Mouse (Mus musculus): ENCODE data around the gene St3gal4. TPM values are rescaled to one million over a fixed set of nuclear protein-coding genes. Genes with fewer than 3 reads are reported as not detected.

Gene St3gal4
- polyA plus RNA-seq, 1 experiment = 5.1 TPM

DNA sequence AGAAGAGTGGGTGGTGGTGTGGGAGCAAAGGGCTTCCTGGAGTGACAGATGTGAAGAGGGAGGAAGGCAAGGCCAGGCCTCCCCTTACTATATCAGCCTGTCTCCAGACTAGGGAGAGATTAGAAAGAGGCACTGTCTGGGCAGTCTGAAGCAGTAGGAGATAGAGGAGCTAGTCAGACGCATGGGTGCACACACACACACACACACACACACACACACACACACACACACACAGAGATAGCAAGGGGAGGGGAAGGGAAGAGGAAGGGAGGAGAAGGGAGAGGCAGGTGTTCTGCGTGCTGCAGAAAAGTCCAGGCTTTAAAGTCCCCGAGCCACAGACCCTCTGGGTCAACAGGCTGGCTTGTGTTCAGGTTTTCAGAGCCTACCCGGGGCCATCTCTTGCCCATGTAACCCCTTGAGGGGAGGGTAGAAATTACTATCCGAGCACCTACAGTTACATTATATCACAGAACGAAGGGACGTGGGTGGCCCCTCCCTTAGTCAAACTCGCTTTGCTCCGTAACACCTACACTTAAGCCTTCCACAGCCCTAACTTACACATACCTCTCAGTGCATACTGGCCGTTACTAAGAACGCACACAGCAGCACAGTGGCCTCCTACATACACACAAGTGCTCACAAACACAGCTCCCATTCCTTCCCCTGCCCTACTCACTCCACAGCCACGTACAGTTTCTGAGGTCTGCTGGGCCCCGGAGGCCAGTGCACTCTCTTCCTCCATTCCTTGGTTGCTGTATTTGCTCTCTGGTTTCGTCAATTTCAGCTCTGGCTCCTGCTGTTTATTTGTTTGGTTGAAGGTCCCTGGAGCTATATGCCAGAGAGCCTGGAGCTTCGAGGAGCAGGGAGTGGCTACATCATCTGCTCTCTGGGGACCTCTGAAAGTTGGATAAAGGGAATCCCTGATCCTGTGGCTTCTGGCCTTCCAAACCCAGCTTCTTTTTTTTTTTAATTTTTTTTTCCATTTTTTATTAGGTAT lies 12.9 kb downstream of the St3gal4 start:
- DNase-seq (ENCODE audit: low spot score) = no peak

DNA sequence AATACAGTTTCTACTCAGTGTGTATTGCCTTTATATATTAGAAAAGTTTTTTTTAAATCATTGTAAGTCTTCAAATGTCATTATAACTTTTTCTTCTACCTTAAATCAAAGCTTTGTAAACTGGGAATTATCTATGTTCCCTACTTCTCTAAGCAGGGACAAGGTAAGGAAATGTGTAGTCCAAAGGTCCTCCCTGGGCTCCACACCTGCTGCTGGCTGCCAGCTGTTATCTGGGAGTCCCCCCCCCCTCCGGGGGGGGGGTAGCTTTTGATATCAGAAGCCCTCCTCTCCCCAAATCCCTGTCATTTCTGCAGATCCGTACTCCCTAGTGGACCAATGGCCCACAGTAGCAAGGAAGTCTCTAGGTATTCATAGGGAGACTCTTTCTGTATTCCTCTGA lies 13.6 kb downstream of the St3gal4 start:
- no peak for DNase-seq (ENCODE audit: low spot score)

DNA sequence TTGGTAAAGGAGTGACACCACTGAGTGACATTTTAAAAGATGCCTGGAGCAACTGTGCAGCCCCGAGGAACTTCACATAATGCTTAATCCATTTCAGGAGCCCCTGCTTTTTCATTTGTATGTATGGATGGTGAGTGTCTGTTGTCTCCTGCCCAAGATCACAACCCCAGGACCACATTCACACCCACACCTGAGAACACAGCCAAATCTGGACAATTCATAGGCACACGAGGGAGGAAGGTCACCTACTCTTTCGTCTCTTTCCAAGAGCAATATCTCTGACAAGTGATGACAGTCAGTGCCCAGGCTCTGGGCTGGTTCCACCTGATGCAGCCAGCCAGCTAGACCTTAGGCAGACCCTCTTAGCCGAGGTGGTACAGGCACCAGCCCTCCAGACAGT lies 14.4 kb downstream of the St3gal4 start:
- DNase-seq (ENCODE audit: low spot score) = no peak

DNA sequence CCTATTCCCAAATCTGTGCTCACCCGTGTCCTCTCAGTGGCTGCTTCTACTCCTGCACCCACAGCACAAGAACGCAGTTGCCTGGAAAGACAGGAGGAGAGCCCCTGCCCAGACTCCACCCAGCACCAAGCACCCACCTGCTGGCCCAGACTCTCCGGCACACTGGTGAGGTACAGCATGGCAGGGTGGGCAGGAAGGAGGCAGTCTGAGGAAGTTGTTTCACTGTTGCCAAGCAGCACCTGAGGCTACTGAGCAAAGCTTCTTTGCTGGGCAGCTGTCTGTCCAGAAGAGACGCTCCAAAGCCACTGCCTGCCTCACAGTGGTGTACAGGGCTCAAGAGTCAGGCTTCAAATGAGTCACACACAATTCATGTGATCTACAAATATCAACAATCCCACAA lies 20.3 kb downstream of the St3gal4 start:
- DNase-seq (ENCODE audit: low spot score) = no peak

DNA sequence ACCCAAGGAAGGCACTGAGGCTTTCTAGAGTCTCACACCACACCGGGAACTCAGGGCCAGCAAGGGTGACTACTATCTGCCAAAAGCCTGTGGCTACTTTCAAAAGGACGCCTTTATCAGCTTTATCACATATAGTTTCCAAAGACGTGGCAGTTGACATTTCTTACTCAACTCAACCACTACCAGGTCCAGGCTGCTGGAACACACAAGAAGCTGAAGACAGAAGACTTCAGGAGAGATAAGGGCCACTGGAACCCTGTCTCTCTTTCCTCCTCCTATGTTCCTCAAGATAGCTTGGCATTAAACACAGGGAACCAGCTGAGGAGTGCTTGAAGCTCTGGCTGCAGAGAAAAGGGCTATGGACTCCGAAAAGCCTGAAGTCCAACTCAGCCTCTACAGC lies 21.2 kb downstream of the St3gal4 start:
- no peak for DNase-seq (ENCODE audit: low spot score)

DNA sequence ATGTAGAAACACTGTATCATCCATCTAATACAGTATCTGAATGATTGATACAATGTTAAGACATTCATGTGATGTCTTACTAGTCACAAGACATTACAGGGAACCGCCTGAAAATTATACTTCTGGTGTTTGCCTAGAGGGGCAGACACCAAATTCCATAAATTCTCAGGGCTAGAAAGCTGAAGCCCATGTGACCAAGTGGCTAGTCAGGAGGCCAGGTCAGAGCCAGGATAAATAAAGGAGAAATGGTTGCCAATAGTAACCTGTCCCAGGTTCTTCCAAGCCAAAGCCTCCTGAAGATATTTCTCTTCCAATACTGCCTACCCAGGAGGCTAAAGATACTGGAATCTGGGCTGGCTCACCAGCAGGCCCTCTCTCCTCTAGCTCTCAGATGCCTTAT lies 23.3 kb downstream of the St3gal4 start:
- no peak for DNase-seq (ENCODE audit: low spot score)

DNA sequence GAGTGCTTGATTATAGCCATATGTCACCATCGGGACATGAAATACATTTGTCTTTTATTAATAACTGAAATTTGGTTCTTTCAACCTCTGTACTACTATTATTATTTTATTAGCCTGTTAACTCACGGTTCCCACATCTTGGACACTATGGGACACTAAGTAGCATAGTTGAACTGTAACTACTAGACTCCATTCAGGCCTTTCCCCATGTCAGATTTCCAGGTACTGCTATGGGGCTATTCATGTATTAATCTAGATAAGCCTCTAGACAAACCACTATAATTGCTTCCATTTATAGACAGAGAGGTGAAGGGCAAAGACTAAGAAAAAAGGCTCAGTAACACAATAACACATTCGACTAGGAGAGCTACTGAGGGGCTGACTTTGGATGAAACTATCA lies 25.7 kb downstream of the St3gal4 start:
- no peak for DNase-seq (ENCODE audit: low spot score)

DNA sequence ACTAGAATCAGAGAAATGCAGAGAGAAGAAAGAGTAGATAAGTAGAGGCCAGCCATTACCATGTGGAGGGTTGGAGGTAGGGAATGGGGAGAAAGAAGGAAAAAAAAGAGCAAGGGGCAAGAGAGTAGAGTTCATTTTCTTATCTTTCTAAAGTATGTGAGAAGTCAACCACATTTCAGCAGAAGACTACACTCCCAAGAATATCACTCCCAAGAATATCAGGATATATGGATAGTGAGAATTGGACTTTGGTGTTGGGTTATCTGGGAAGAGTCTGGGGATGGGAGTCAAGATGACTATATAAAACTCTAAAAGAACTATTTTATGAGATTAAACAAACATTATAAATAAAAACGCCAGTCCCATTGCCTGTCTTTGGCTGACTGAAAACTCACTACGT lies 26.2 kb downstream of the St3gal4 start:
- DNase-seq (ENCODE audit: low spot score) = no peak

DNA sequence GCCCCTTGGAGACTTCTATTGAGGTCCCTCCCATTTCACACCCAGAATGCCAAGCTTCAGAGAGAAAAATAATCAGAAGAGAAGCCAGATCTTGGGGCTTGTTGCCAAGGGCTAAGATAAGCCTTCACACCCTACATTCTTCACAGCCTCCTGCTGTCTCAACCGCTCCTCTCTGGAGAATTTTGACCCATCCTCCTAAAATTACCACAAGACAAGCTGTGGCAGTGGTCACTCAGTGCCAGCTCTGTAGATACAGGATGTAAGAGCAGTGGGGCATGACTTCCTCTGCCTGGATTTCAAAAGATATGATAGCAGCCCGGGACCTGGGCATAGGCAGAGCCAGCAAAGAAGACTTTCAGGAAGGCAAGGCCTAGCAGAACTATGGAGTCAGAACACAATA lies 57.6 kb downstream of the St3gal4 start:
- no peak for DNase-seq (ENCODE audit: low spot score)

DNA sequence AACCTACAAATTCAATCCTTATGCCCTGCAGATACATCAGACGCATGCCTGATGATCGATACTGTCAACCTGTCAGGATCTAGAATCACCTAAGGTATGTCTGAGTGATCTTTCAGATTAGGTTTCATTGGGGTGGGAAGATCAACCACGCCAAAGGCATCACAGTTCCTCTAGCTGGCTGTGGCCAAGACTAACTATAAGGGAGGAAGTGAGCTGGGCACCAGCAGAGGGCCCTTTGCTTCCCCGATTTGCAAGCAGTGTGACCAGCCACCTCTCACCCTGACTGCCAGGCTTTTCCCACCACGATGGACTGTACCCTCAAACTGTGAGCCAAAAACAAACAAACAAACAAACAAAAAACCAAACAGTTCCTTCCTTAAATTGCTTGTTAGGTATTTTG lies 59.2 kb downstream of the St3gal4 start:
- DNase-seq (ENCODE audit: low spot score) = no peak

DNA sequence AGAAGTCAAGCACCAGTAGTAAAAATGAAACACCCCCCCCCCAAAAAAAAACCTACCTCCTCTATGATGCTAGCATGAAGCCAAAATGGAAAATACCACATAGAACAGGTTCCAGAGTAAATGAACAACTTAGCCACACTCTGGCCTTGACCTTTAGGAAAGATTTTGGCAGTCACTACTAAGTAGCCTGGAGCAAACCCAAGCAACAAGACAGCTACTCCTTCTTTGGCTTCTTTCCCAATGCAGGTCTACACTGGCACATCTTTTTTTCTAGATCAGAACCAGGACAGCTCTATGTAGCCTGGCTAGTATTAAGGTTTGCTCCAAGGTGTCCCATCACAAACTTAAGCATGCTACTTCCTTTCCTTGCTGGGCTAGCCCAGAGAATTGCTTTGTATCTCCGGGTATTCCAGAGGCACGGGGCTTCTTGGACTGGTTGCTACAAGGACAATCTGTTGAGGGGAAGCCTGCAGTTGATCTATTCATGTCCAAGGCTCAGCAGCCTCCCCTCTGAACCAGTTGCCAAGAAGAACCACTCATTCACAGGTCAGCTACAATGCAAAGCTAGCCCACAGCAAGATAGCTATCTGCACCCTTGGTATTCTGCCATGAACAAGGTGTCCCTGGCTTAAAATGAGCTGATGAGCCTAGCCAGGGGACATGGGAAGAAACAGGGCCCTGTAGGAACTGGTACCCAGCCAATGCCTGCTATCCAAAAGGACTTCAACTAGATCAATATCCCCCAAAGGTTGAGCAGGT lies 60.3 kb downstream of the St3gal4 start:
- no peak for DNase-seq (ENCODE audit: low spot score)

DNA sequence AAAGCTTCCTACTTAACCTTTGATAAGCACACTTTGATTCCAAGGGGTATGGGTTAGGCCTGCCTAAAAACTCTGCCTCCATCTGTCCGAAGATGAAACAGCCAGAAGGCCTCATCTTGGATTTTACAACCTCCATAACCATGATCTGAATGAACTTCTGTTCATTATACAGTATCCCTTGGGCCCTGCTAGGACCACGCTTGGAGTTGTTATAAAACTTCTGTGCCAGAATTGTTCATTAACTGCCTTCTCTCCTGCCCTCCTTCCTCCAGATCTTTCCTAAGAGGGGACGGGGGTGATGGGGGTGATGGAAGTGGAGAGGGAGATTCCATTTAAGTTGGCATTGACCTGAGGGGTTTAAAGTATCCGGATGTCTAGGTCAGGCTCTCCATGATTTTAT lies 60.9 kb downstream of the St3gal4 start:
- DNase-seq (ENCODE audit: low spot score) = no peak

DNA sequence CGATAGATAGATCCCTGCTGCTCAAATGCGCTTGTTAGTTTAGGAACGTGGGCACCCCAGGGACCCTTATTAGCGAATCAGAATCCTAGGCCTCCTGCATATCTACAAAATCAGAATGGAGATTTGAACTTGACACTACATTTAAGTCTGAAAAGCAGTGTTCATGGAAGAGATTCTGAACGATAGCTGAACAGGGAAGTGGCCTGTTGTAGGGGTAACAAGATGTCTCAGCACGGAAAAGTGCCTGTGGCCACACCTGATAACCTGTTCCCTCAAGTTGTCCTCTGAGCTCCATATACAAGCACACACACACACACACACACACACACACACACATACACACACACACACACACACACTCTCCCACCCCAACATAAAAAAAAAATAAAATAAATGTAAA lies 61.4 kb downstream of the St3gal4 start:
- DNase-seq (ENCODE audit: low spot score) = no peak

DNA sequence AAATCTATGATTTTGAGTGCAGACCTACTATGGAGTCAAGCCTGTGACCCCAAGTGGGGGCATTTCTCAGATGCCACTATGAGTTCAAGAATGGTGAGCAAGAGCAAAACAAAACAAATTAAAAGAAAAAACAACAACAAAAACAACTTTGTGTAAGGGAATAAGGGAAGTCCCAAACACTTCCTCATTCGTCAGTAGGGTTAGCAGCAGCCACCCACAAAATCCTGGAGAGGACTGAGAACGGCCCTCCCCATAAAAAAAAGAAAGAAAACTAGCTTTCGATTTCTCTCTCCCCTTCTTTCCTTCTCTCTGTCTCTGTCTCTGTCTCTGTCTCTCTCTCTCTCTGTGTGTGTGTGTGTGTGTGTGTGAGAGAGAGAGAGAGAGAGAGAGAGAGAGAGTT lies 62.5 kb downstream of the St3gal4 start:
- no peak for DNase-seq (ENCODE audit: low spot score)

DNA sequence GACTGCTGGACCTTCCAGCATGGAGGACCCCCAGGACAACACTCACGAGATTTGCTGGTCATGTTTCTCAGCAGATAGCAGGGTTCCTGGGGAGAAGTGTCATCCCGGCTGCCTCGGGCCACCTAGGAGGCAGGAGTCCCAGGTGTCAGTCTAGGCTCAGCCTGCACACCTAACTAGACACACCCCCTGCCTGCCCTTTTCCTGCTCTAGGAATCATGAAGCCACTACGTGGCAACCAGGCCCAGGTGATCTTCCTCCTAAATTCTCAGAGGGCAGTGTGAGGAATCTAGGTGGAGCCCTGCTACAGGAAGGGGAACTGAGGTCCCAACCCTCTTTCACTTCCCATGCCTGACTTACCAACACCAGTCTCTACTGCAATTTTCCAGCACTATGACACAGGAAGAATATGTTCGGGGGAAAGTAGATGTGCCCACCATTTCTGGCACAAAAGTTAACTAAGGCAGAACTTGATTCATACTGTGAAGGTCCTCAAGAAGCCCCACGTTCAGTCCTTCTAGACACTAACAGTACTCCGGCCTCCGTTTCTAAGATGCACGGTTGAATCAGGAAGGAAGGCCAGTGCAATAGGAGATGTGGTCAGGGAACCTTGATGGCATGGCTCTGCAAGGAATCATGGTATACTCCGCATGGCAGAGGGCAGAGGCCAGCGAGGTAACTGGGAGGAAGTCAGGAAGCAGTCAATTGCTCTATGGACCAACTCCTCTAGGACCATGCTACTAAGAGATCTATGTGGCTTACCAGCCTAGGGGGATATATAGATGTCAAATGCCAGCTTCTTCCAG lies 63.3 kb downstream of the St3gal4 start:
- no peak for DNase-seq (ENCODE audit: low spot score)

DNA sequence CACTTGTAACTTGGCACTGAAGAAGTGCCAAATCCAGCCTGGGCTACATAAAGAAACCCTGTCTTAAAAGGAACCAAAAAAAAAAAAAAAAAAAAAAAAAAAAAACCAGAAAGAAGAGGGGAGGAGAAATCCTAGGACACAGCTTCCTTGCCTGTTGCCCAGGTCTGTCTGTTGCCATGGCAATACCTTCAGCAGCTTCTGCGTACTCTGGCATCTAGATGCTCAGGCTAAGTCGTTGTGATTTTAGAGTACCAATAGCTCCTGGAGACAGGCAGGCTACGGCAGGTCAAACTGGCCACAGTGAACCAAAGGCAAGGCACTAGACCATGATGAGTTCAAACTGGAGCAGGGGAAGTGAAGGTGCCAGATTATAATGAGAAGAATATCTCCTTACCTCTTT lies 65.4 kb downstream of the St3gal4 start:
- no peak for DNase-seq (ENCODE audit: low spot score)

DNA sequence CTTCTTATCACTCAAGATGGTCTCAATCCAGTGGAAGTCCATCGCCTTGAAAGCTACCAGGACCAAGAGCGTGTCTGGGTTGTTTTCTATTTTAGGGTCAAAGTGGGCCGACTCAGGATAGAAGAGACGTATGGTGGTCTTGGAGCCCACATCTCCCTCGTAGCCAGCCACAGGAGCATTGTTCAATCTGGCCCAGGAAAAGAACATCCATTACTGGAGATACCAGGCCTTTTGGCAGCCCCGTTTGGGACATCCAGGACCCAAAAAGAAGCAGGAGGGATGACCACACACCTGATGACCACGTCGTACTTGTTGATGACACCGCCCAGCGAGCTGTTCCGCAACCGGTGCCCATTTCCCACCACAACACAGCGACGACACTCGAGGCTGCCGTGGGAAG lies 66.0 kb downstream of the St3gal4 start:
- no peak for DNase-seq (ENCODE audit: low spot score)

DNA sequence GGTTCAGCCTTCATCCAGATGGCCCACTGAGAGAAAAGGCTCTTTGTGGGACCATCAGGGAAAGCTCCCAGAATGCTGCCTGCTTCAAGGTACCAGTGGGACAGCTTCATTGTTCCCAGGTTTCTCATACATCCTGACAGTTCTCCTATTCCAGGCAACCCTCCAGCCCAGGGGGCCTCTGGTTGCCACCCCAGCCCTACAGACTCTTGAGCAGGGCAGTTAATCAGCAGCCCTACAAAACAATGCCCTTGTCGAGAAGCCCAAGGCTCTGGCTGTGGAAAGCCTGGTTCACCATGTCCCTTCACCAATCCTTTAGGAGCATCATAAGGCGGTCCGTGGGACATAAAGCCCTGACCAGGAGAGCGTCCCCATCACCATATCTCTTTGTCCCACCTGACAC lies 66.4 kb downstream of the St3gal4 start:
- DNase-seq (ENCODE audit: low spot score) = no peak

DNA sequence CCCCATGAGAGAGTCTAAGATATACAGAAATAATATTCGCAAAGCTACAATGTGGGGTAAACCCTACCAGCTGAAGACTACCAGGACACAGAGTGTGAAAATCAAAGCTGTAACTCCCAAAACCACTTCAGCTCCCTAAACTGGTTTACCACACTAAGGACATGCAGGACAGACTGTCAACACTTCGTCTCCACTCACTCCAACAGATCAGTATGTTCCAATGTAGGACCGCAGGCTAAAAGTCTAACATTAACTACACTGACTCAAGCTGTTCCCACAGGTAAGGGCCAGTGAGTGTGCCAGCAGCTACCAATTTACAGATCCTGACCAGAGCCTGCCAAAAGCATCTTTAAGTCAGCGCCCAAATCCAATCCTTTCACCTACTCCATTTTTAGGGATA lies 67.4 kb downstream of the St3gal4 start:
- DNase-seq (ENCODE audit: low spot score) = no peak

DNA sequence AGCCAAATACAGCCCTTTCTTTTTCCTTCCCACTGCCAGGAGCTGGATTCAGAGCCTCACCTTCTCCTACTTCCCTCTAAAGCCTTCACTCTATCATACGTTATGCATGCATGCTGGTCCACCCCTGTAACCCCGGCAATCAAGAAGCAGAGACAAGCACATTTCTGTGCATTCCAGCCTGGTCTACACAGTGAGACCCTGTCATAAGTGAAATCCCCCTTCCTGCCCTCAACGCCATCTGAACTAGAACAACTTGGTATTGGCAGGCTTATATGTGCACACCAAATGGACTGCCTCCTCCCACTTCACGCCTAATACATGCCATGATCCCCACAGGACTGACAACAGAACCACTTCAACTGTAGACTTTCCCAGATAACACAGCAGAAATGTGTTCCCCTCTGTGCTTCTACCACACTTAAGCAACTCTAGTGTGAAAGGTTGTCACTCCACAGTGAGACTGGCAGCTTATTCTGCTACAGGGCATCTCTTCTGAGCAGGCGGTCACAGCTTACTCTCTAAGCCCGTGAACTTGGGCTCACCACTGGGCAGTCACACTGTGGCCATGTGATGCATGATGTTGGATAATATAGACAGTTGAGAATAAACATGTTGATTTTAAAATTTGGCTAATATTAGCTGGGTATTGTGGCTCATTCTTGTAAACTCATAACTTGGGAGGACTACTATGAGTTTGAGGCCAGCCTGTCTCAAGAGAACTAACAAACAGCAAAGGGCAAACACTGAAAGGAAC lies 68.2 kb downstream of the St3gal4 start:
- DNase-seq (ENCODE audit: low spot score) = no peak

DNA sequence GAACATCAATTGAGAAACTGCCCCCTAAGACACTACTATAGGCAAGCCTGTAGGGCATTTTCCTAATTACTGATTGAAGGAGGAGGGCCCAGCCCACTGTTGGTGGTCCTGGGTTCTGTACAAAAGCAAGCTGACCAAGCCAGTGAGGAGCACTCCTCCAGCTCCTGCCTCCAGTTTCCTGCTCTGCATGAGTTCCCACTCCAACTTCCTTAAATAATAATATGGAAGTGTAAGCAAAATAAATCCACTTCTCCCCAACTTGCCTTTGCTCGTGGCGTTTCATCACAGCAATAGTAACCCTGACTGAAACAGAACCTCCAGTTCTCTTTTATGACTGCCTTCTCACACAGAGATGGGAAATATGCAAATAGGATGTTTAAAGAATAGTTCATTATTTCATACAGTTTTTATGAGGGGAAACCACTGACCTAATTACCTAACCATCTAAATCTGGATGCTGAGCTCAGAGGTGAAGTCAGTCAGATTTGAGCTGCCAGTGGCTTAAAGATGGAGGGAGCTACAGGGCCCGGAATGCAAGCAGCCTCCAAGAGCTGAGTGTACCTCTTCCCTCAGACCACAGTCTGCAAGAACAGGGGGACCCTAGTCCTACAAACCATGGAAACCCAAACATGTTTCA lies 69.1 kb downstream of the St3gal4 start:
- no peak for DNase-seq (ENCODE audit: low spot score)
